Mouse (Mus musculus): ENCODE measurements around the gene Sub1.
A peak's percentile ranks its signal among the peaks of the same experiment; 100 is the strongest.

The Sub1 gene

DNA sequence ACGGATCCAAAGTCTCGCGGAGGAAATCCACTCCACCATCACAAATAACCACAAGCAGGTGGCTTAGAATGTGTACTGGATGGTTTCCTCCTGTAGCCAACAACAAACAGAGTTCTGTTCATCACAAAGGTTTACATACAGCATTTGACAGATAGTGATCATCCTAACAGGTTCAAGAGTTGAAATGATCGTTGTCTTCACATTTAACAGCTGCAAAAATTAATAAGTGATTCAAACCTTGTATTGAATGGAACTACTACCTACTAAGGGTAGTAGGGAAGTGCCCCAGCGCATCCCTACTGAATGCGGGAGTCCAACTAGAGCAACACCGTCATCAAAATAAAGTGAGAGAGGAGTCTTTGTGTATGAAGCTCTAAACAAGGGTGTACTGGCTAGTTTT, at the start of gene Sub1:
Gene Sub1 (minus strand): TSS at position 101 of the 400 bp plus-strand sequence.
- DNase-seq: no peak

DNA sequence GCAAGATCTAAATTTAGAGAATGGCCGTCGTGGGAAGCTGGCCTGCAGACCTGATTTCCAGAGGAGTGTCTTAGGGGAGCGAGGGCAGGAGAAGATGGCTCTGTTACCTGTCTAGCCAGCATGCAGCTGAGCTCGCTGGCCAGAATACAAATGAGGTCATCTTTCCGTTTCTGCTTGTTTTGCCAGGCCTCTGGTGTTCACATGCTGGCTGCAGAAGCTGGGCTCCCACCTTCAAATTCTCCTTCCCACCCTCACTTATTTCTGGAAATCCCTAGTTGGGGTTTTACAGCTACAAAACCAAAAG, 43.6 kb upstream of the Sub1 start:
- DNase-seq: no peak

DNA sequence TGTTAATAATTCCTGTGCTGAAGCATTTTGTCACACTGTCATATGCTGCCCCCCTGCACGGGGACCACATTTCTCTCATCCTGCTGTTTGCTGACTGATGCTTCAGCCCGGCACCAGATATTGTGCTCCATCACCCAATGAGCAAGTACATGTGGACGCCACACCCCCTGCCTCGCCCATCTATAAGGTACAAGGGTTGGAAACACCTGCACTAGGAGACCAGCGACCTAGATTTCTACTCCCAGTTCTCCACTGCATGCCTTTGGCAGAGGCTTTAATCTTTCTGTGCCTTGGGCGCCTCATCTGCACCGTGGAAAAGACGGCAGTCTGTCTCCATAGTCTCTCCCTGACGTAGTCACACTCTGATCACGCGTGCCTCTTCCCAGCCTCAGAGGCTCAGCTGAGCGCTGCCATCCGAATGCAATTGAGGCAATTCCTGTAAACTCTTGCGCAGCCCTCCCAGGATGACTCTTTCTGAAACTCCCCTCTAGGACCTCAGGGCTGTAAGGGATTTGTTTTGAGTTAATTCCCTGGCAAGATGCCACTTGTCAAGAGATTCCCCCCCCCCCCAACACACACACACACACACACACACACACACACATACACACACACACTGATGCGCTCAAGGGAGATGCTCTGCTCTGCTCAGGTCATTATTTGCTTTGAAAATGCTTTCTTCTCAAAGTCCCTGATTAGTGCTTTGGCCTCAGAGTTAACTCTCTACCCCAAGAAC, 43.1 kb upstream of the Sub1 start:
- no peak for DNase-seq

DNA sequence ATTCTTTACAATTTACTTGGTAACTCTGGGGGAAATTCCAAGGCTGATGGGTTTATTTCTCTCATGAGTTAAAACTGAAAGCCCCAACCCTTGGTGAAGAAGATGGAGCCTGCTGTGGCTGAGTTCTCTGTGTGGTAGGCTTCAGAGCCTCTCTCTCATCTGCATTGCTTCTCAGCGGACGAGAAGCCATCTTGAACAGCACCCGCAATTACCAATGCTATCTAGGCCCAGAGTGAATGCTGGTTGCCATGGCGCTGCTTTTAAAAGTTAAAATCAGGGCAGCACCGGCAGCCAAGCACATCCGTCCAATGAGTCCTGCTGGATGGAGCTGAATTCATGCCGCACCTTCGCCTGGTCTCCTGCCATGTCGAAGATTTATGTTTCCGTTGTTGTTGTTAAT, 42.5 kb upstream of the Sub1 start:
- no peak for DNase-seq

DNA sequence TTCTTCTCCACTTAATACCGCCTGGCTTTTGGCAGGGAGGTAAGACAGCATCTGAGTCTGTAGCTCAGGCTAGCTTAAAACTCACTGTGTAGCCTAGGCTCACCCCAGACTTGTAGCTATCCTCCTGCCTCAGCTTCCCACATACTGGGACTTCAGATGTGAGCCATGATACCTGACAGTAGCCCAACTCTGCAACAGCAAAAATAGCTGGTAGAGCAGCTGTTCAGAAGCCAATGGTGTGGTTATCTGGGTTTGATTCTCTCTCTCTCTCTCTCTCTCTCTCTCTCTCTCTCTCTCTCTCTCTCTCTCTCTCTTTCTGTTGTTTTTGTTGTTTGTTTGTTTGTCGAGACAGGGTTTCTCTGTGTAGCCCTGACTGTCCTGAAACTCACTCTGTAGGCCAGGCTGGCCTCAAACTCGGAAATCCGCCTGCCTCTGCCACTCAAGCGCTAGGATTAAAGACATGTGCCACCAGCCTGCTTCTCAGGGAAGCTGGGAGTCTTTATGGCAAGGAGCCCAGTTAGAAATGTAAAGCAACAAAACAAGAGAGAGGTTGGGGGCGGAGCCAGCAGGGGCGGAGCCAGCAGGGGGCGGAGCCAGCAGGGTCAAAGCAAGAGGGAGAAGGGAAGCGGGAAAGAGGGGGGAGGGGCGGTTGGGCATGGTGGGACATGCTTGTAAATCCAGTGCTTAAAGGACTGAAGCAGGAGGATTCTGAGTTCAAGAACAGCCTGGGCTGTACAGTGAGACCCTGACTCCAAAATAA, 41.3 kb upstream of the Sub1 start:
- DNase-seq: no peak

DNA sequence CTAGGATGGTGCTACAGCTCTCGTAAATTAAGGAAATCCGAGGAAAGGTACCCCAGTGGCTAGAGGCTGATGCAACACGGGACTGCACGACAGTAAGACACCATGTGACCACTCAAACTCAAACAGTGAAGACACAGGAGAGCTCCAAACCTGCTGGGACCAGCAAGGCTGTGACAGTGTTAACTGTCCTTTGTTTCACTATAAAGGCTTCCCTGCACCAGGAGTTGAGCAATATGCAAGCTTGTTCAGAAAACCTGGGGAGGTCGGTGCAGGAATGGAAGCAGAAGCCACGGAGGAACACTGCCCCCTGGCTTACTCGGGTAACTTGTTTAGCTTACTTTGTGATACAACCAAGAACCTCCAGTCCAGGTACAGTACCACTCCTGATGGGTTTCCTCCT, 40.4 kb upstream of the Sub1 start:
- peak; percentile 4 to 43 for DNase-seq

DNA sequence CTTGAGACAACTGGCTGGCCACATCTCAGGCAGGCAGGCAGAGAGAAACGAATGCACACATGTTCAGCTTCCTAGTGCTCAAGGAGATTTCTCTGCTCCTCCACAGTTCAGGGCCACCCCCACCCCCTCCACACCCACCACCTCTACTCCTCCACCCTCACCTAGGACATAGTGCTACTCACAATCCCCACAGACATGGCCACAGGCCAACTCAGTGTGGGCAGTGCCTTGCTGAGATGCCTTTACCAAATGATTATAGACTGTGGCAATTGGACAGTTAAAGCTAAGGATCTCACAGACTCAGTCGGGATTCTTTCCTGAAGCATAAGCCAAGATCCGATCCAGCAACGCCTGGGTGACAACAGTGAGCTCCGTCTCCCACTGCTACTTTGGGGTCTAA, 39.9 kb upstream of the Sub1 start:
- no peak for DNase-seq

DNA sequence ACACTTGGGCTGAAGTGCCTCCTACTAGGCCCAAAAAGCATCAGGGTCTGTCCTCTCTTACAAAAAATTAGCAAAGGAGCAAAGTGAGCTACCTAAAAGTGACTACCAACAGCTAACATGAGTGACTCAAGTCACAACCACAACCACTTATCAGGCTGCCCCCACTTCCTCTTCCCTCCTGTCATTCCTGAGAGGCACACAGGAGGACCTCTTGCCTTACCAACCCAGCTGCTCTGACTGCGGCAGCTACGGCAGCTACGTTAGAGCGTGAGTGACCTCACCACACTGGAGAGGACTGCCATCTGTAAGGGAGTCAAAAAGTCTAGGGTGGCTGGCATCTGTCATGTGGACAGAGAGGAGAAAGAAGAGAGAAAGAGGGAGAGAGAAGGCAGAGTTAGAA, 37.5 kb upstream of the Sub1 start:
- DNase-seq: no peak

DNA sequence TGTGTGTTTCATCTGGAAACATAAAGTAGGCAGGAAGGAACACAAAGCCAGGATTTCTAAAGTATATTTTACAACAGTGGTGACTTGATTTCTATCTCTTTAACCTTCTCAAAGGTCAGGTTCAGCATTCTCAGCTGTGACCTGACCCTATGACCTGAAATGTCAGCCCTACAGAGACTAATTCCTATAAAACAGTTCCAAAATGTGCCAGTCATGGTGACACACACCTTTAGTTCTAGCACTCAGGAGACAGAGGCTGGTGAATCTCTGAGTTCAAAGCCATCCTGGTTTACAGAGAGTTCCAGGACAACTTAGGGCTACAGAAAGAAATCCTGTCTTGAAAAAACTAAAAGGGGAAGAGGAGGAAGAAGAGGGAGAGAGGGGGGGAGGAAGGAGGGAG, 36.4 kb upstream of the Sub1 start:
- no peak for DNase-seq

DNA sequence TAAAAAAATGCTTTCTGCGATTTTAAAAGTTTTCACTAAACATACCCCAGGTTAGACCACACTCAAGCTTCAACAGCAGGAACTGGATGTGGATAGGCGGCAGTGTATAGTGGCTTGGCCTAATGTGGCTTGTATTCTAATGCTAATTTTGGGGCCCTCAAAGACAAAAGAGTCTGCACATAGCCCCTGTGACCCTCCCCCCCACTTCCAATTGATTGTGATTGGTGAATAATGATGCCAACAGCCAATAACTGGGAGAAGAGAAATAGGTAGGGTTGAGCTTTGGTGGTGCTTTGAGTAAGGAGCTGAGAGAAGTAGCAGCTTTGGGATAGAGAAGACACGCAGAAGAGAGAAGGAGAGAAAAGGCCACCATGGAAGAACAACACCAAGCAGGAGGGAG, 35.7 kb upstream of the Sub1 start:
- DNase-seq: no peak

DNA sequence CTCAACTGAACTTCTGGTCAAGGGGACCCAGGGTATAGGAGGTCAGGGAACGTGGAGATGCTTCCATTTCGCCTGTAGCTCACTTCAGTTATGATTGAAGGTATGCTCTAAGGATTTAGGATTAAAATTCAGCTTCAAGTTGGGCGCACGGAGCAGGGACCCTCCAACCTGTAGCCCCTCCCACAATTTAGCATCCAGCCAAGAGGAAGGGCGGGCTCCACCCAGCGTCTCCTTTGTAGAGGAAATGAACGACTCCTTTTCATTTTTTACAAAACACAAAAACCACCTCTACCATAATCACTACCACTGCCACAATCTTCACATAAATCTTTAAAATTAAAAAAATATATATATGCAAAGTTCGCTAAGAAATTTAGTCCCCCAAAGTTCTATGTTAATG, 35.1 kb upstream of the Sub1 start:
- no peak for DNase-seq

DNA sequence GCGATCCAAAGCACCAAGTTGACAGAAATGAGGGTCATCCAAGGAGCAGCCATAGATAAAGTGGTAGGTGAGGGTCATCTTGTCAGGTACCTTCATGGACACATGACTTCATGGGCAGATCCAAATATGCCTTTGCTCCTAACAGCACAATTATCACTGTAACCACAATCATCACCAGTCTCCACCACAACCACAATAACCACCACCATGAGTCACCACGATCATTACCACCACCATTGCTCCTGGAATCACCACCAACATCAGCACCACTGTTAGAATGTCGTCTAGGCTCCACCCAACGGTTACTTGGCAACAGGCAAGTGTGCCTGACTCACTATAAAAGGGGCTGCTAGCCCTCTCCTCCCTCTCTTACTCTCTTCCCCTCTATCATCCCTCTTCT, 33.4 kb upstream of the Sub1 start:
- DNase-seq: no peak

DNA sequence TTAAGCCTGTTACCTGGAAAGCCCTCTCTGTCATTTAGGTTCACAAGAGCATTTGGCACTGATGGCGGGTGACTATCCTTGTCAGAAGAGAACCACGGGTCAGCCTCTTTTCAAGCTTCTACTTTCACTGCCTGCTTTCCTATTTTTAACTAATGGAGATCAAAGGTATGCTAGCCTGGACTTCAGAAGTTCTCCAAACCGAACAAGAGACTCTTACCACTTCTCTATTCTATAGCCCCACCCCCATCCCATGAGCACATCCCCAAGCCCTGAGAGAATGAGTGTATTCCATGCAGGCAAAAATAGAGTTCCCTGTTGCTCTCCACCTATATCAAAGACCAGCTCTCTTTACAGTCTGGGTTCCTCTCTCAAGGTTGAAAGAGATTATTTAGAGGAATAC, 31.0 kb upstream of the Sub1 start:
- no peak for DNase-seq

DNA sequence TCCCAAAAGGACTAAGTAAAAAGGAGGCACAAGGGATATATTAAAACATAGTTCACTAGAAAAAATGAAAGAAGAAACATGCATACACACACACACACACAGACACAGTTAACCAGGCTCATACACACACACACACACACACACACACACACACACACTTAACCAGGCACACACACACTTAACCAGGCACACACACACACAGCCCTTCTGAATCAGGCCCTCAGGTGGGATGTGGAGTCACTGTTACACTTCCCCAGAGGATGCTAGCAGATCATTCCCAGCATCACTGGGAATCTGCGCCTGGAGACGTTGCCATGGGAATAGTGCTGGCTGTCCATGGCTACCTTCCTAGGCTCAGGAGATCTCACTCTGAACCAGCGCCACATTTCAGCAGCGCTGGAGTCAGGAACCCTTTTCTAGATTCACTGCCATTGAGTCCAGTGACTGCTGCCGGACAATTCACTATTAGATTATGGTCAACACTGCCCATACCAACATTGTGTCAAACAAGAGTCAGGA, 30.2 kb upstream of the Sub1 start:
- no peak for DNase-seq

DNA sequence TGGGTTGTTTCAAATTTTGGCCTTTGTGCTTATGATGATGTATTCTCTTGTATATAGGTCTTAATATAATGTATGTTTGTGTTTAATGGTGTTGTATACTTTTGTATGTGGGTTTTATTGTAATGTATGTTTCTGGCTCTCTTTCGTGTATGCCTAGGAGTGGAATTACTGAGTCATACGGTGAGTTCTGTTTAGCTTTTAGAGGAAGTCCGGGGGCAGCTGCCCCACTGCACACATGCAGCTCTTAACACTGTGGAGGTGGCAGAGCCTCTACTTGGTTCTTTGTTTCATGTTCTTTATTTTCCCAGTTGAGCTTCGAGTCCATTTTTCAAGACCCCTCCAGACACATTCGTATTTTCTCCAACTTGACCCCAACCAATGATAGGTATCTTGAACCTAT, 29.2 kb upstream of the Sub1 start:
- DNase-seq: no peak

DNA sequence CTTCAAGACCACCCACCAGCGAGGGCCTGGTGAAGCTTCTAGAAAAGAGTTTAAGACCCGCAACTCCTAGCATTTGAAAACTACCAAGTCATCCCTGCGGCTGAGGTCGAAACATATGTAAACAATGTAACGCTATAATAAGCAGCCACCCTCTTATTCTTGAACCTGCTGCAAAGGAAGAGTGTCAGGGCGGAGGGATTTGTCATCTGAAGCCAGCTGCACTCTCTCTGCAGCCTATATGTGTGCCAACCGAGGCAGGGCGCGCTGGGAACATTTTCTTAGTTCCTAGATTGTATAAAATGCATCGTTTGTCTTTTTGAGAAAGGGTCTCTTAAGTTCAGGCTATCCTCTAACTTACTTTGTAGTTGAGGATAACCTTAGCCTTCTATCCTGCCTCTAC, 28.6 kb upstream of the Sub1 start:
- DNase-seq: no peak

DNA sequence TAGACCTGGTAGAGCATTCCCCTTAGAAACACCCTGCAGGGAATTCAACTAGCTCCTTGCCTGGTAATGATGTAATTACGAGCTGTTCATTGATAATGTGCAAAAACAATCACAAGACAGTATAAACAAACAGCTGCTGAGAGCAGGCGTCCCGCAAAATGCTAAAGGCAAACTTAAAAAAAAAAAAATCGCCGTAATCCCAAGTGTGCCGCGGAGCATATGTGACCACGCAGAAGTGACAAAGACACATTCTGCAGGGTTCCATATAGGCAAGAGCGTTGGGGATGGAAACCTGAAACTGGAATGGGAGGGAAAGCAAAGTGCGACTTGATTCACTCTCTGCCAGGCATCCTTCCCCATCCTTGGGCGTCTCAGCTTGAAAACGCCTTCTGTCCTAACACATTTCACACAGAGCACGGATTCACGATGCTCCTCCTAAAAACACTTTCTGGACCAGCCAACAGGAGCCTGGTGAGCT, 28.0 kb upstream of the Sub1 start:
- no peak for DNase-seq

DNA sequence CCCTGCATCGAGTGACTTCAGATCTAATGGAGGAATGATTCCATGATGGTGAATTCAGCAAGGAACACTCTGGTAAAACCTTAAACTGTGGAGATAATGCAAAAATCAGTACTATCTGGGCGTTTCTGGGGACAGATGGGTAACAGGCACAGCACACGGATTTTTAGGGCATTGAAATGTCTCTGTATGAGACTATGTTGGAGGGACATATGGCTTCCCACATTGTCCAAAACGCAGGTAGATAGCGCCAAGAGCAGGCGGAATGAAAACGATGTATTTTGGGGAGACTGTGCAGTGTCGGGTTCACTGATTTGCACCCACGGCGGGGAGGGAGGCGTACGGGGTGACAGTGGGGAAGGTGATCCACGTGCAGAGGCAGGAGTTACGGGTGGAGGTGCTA, 22.7 kb upstream of the Sub1 start:
- no peak for DNase-seq

DNA sequence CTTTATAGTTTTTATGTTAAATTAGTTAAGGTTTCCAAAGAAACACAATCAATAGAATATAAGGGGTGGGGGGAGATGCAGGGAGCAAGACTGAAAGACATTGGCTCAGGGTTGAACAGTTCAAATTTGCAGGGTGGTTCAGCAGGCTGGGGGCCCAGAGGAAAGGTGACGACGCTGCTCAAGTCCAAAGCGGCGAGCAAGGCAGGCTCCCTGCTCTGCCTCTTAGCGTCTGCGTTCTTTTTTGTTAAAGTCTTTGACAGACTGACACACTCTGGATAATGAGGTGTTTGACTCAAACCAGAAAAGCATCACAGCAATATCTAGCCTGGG, 21.6 kb upstream of the Sub1 start:
- no peak for DNase-seq

DNA sequence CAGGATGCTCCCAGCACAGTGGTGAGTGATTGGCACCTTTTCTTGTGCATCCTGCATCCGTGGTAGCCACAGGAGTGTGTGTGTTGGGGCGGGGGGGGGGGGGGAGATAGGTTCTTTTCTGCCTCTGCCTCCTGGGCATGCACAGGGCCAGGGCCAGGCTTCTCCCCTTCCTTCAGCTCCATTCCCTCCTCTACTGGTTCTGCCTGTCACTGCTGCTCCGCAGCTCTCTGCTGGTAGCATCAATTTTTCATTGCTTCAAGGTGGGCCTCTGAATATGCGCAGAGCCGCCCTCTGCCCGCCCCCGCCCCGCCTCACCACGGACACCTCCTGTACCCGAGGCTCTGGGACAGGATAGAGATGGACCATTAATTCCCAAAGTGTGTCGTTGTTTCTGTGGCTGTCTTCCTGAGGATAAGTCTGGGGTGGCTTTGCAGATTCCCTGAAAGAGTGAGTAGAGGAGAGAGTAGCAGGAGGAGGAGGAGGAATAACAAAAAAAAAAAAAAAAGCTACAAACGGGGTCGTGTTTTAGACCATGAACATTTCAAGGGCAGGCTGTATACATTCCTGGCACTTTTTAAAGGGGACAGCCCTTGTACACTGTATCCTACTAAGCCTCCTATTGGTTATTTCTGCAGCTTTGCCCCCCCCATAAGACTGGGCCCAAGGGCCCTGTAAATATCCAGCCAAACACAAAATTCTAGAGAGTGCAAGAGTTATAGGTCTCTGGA, 21.1 kb upstream of the Sub1 start:
- DNase-seq: no peak

DNA sequence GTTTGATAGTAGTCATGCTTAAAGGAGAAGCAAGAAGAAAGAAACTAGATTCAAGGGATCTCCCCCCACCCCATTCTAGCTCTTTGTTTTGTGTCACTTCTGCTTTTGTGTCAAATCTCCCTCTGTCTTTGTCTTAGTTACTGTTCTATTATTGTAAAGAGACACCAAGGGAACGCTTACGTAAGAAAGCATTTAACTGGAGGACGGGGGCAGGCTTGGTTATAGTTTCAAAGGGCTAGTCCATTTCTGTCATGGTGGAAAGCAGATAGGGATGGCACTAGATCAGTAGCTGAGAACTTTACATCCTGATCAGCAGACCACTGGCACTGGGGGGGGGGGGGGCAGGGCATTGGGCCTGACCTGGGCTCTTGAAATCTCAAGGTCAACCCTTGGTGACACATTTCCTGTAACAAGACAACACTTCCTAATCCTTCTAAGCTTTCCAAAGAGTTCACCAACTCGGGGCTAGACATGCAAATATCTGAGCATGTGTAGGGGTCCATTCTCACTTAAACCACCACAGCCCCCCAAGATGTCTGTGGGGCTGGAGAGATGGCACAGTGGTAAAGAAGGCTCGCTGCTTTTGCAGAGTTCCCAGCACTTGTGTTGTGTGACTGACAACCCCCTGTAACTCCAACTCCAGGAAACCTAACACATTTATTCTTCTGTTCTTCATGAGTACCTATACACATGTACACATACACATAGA, 17.6 kb upstream of the Sub1 start:
- no peak for DNase-seq

DNA sequence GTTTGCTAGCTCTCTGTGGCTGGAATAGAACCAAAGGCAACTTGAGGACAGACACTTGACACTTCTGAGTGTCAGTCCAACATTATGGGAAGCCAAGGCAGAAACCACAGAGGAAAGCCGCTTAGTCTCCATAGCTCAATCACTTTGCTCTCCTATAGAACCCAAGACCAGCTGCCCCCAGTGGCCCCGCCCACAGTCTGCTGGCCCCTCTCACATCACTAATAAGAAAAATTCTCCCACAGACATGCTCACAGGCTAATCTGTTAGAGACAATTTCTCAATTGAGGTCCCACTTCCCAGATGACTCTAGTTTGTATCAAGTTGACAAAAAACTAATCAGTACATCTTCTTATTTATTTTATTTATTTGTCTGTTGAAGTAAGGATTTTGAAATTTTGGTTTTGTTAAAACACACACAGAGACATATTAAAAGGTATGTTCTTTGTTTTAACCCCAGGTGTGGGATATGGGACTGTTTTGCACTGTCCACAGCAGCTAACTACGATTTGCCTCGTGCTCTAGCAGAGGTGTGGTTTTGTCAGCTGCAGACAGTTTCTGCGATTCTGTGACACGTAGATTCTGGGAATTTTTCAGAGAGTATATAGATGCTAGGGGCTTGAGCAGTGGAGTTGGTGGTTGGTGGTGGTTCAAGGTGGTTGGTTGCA, 16.9 kb upstream of the Sub1 start:
- DNase-seq: no peak

DNA sequence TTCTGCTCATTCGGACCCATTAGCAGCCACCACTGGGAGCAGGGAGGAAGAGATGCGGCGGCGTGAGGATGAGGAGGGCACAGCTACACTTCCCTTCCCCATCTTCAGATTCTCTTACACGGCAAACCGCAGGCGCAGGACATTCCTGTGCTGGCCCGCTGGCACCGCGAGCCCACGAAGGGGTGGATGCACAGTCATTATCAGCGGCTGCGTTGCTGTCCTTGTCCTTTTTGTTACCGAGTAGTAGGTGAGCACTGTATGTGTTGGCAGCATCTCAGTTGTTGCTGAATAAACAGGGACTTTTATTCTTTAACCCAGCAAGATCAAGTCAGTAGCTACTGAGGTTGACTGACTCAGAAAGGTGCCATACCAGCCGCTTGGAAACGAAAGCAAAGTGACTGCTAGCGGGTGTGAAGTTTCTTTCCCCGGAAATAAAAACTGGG, 13.8 kb upstream of the Sub1 start:
- DNase-seq: peak in 1 of 2 experiments; percentile 24

Measured in kidney, postnatal 36 days (tissue).